Mouse (Mus musculus) ES-Bruce4 (cell line): Measurements from ENCODE around the gene Slc7a10. TPM values are rescaled to one million over a fixed set of nuclear protein-coding genes. Genes with fewer than 3 reads are reported as not detected.
A peak's percentile ranks its signal among the peaks of the same experiment; 100 is the strongest.

ENCODE experiments used
- H3K27ac ChIP-seq: 2 replicates; pipeline ENCODE4 v1.5.1; 2012; ENCODE audit warnings: low read length, inconsistent platforms; ENCODE audit not compliant: insufficient read depth
- H3K27me3 ChIP-seq: 2 replicates; pipeline ENCODE4 v1.6.1; 2012; ENCODE audit warnings: mild to moderate bottlenecking, low read length, inconsistent platforms; ENCODE audit not compliant: control insufficient read depth, poor library complexity, insufficient read depth, severe bottlenecking
- H3K36me3 ChIP-seq: 2 replicates; pipeline ENCODE4 v1.6.1; 2012; ENCODE audit warnings: inconsistent platforms, mild to moderate bottlenecking, low read length, moderate library complexity; ENCODE audit not compliant: control insufficient read depth, poor library complexity, insufficient read depth, severe bottlenecking
- H3K4me1 ChIP-seq: one replicate; pipeline ENCODE4 v1.8.1; 2011; ENCODE audit warnings: low read length; ENCODE audit not compliant: control insufficient read depth, insufficient read depth
- H3K4me3 ChIP-seq: 2 replicates; pipeline ENCODE4 v1.5.1; 2011; ENCODE audit warnings: low read depth, mild to moderate bottlenecking, low read length
- H3K9ac ChIP-seq: 2 replicates; pipeline ENCODE4 v1.6.1; 2012; ENCODE audit warnings: low read depth, mild to moderate bottlenecking, inconsistent platforms; ENCODE audit not compliant: poor library complexity, severe bottlenecking
- H3K9me3 ChIP-seq: replicated peaks from 2 replicates; pipeline ENCODE4 v1.6.1; 2012; ENCODE audit warnings: mild to moderate bottlenecking, low read length, inconsistent platforms; ENCODE audit not compliant: control insufficient read depth, poor library complexity, insufficient read depth, severe bottlenecking
- CTCF ChIP-seq: IDR thresholded peaks from one replicate; pipeline ENCODE4 v1.8.1; 2011; ENCODE audit warnings: low read depth, low read length
- EP300 ChIP-seq: IDR thresholded peaks from 2 replicates; pipeline ENCODE4 v1.6.1; 2011; ENCODE audit warnings: low read depth, low read length; ENCODE audit not compliant: insufficient read depth
- POLR2A ChIP-seq: IDR thresholded peaks from one replicate; pipeline ENCODE4 v1.8.1; 2011; ENCODE audit warnings: low read length; ENCODE audit not compliant: insufficient read depth
- polyA plus RNA-seq: library from polyadenylated mRNA; stranded (reverse); fragments of >200 nt; gene quantifications from 2 replicates; pipeline ENCODE4 v1.2.4, GENCODE M21; 2011; ENCODE audit warnings: low read depth; ENCODE audit not compliant: missing spikeins, insufficient read depth, insufficient read length

Slc7a10 gene
- polyA plus RNA-seq, 1 experiment = not detected

GRCm38 (mm10) chr7:35167925-35168324 is 18.3 kb upstream of the Slc7a10 start:
- no peak overlapping the region for H3K9ac ChIP-seq
- H3K9me3 ChIP-seq = no peaks in the 10 kb centered on the region
- H3K4me3 ChIP-seq = no peak overlapping the region
- peaks cover 3% of the 10 kb centered on the region for H3K4me1 ChIP-seq
- H3K27me3 ChIP-seq = no peaks in the 10 kb centered on the region
- TF ChIP-seq CTCF = no peak
- no peak for TF ChIP-seq POLR2A
- no peak for TF ChIP-seq EP300
- no peak overlapping the region for H3K27ac ChIP-seq
- H3K36me3 ChIP-seq = no peaks in the 10 kb centered on the region

DNA sequence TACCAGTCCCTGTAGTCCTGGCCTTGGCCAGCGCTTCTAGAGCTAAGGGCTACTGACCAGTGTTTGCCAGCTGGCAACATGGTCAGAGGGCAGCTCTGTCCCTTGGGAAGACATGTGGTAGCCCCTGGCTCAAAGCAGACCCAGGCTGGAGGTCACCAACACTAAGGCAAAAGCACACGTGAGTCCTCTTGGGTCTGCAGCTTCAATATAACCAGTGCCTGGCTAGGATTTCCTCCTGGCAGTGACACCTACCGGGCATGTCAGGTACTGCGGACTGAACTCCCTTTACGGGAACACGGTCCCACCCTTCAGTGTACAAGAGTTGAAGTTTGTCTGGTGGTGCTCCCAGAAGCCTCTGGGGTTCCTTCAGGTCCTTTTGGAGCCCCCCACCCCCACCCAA is 16.8 kb upstream of the Slc7a10 start:
- TF ChIP-seq EP300 (no peak), POLR2A (no peak), CTCF (peak; percentile 91)
- H3K9ac ChIP-seq = no peak overlapping the region
- no peaks in the 10 kb centered on the region for H3K36me3 ChIP-seq
- no peak overlapping the region for H3K27ac ChIP-seq
- H3K4me3 ChIP-seq = no peak overlapping the region
- no peaks in the 10 kb centered on the region for H3K27me3 ChIP-seq
- no peaks in the 10 kb centered on the region for H3K9me3 ChIP-seq
- H3K4me1 ChIP-seq = peaks cover 3% of the 10 kb centered on the region

DNA sequence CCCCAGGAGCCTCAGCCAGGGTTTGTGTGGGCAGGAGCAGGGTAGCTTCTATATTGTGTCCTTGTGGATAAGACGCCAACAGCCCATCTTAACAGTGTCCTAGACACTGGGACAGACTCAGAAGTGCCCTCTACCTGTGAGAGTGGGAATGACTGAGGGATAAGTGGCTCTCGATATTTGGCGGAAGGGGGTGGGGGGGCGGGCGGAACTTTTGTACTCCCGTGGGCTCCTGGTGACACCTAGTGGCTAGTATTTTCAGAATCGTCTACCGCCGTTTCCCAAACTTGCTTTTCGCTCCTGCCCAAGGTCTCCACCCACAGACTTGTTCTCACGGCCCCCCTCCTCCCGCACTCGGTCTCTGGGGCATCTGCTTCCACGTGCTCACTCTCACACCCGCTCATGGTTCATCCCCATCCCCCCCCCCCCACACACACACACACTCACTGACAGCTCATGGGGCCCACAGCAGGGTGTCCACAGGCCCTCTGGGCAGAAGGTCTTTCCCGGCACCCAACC is 14.3 kb upstream of the Slc7a10 start:
- Histone ChIP-seq H3K36me3 (no peaks in the 10 kb centered on the region), H3K9me3 (no peaks in the 10 kb centered on the region), H3K4me3 (no peak overlapping the region), H3K27ac (no peak overlapping the region), H3K27me3 (no peaks in the 10 kb centered on the region), H3K9ac (no peak overlapping the region), H3K4me1 (peaks cover 3% of the 10 kb centered on the region)
- TF ChIP-seq CTCF (peak; percentile 38), EP300 (no peak)

- H3K36me3 ChIP-seq = no peaks in the 10 kb centered on the region
- H3K9ac ChIP-seq = no peak overlapping the region
- H3K4me1 ChIP-seq = peaks cover 5% of the 10 kb centered on the region
- no peaks in the 10 kb centered on the region for H3K27me3 ChIP-seq
- H3K27ac ChIP-seq = no peak overlapping the region
- H3K9me3 ChIP-seq = no peaks in the 10 kb centered on the region
- no peak overlapping the region for H3K4me3 ChIP-seq
- TF ChIP-seq CTCF (no peak), POLR2A (no peak), EP300 (no peak)
Measured at GRCm38 (mm10) chr7:35172519-35172918, 13.7 kb upstream of the Slc7a10 start.

GRCm38 (mm10) chr7:35175533-35175932 is 10.7 kb upstream of the Slc7a10 start:
- H3K4me3 ChIP-seq = no peak overlapping the region
- TF ChIP-seq POLR2A (no peak), EP300 (no peak), CTCF (no peak)
- no peaks in the 10 kb centered on the region for H3K27me3 ChIP-seq
- no peaks in the 10 kb centered on the region for H3K36me3 ChIP-seq
- H3K4me1 ChIP-seq = peaks cover 7% of the 10 kb centered on the region
- no peak overlapping the region for H3K9ac ChIP-seq
- no peak overlapping the region for H3K27ac ChIP-seq
- no peaks in the 10 kb centered on the region for H3K9me3 ChIP-seq

GRCm38 (mm10) chr7:35176412-35177381 is 9.5 kb upstream of the Slc7a10 start:
- Histone ChIP-seq H3K9me3 (no peaks in the 10 kb centered on the region), H3K9ac (no peak overlapping the region), H3K4me3 (no peak overlapping the region), H3K27ac (no peak overlapping the region), H3K4me1 (peaks cover 5% of the 10 kb centered on the region), H3K36me3 (no peaks in the 10 kb centered on the region), H3K27me3 (no peaks in the 10 kb centered on the region)
- no peak for TF ChIP-seq EP300
- no peak for TF ChIP-seq POLR2A
- TF ChIP-seq CTCF = peak; percentile 57
